Mouse (Mus musculus) adipocyte (in vitro differentiated cells): ENCODE measurements around the gene Fhdc1.

Experiments used
- DNase-seq: peaks from one replicate; pipeline ENCODE4 v3.0.0-alpha.2; 2016; ENCODE audit warnings: low spot score

Fhdc1 gene

DNA sequence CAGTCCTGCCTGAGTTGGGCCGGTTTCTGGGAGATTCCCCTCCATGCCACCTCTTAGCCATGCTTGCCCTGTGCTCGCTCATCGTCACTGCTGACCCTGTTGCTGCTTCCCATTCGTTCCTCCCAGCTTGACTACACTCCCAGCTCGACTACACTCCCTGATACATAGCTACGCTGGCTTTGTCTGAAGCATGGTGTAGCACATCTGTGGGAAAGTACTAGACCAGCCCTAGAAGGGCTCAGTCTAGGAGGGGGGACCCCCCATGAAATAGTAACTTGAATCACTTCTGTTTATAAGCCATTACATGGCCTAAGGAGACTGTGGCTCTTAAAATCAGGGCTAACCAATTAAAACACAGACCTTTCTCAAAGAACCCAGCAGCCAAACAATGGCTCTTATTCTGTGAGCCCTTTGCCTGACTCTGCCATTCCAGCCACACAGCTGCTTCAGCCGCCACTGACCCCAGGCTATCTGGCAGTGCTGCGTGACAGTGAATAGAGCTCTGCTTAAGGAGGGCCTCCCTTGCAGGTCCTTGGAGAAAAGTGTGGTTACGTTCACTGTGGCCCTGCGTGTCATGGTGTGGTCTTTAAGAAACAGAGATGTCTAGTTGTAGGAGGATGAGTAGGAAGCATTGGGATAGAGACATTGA lies 47.3 kb downstream of the Fhdc1 start:
- DNase-seq, result no peak

DNA sequence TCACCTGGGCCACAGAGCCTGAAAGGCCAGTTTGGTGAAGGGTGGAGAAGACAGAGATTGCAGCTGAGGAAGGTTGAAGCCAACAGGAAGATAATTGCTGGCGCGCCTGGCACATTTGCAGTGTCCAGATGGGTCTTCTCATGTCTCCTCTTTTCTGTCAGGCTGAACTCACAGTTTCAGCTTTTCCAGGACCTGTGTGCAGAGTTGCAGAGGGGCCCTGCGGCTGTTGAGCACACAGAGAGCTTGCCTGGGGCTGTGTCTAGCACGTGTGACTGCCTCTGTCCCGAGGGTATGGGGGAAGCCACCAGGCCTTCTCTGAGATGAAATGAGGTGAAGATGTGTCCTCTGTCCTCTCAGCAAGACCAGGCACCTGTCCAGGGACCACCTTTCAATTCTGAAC lies 49.0 kb downstream of the Fhdc1 start:
- no peak for DNase-seq

DNA sequence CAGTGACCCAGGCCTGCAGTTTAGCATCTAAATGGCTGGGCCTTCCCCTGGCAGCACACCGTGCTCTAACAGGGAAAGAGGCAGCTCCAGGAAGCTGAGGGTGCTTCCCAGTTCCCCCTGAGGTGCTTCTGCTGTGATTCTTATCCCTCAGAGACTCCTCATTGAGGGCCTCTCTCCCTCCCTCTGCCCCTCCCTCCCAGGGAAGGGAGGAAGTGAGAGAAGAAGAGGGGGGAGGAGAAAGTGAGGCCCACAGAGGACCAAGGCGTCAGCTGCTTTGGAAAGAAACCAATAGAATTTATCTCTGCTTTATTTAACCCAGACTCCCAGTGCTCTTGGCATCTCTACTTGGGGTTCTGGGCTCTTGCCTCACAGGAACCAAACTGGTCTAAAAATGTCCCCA lies 50.1 kb downstream of the Fhdc1 start:
- DNase-seq, result peak; percentile 12

DNA sequence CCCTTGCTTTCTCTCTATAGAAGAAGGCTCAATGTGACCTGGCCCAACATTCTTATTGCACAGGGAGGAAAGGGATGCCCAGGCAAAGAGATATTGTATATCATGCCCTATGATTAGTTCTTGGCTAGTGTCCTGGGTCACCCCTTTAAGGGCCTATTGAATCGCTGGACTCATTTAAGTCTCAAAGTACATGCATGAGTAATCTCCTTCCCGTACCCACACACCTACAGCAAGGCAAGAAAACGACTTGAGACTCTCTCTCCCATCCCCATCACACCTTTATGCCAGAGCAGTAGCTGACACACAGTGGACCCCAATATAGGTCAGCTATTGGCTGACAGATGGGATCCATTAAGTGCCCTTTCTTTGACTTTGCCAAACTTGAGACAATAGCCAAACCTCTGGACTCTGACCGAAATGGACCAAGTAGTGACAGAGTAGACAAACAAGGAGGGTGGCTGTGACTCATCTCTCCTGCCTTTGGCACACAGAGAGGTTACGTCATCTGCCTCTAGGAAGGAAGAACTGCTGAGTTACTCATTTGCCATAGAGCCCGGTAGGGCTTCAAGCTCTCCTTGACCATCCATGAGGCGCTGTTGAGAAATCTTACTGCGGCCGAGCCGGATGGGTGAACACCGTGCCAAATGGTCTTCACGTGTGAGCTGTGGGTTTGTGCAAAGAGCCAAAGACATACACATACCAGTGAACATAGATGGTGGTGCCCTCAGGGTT lies 51.1 kb downstream of the Fhdc1 start:
- DNase-seq, result peak; percentile 81

DNA sequence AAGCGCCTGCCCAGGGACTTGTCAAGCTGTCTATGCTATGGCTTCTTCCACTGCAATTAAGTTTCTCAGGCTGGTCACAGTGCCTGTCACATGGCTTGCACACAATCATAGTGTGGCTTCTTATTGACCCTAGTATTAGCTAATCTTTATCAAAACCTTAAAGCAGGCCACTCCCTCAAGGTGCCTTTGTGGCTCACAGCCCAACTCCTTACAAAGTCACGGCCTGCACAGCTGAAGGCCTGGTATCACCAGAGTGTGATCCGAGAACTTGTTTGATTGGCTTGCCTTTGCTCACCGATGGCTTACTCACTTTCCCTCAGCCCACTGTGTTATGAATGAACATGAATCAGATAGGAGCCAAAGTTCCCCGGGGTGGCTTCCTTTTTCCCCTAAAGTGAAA lies 52.5 kb downstream of the Fhdc1 start:
- no peak for DNase-seq

DNA sequence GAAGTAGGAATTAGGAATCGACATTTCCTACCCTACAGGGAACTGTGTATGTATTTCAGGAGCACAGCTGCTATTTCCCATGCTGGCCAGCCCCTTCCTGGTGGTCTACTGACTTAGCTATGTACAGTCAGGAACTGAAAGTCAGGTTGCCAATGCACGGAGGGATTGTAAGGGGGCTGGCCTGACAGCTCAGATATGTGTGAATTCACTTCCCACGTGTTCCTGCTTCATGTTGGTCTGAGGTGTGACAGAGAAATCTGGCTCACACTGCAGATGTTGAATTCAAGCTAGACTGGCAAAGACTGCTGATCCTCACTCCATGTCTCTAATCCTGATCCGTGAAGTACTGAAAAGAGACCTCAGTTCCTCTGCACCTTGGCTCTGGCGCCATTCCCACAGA lies 57.9 kb downstream of the Fhdc1 start:
- no peak for DNase-seq

DNA sequence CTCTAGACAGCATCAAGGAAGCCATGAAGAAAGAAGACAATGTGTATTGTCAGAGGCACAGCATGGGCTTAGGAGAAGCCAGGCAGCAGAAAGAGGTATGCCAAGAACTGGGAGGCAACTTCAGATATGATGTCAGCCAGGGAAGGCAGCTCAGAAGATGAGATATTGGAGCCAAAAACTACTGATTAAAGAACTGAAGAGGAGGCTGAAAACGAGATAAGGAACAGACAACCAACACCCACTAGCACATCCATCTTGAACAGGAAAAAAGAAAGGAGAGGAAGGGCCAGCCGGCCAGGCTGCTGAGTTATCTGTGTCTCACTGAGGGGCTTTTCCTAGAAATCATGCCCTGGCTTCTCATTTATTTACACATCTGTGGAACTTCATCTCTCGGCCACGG lies 66.4 kb downstream of the Fhdc1 start:
- no peak for DNase-seq

DNA sequence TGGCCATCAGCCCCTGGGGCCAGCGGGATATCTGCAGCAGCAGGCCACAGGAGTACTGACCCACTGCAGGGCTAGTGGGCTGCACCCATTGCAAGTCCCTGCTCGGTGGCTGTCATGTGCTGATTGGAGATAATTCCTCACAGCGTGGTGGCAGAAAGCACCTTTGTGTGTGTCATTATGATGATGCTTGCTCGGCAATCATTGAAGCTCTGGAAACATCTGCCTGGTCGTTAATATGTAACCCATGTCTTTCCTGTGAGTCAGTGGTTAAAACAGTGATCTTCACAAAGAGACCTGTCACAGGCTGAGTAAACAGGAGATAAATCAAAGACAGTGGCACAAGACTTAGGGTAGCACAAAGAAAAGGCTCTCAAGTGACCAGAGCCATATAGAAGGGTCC lies 67.3 kb downstream of the Fhdc1 start:
- no peak for DNase-seq

DNA sequence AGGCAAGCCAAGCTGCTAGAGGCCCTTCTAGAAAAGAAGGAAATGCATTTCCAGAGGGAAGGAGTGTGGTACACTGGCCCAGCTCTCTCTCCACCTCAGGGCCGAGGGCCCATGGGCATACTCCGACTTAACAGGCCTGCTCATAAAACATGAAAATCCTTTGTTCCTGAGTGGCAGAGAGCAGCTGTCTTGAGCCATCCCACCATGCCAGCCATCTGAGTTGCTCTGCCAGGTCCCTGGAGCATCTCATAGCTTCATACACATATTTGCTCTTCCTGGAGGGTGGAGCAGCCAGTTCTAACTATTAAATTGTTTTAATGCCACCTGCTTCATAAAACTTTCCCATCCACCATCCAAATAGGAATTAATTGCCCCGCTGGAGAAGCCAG lies 70.8 kb downstream of the Fhdc1 start:
- DNase-seq, result no peak

DNA sequence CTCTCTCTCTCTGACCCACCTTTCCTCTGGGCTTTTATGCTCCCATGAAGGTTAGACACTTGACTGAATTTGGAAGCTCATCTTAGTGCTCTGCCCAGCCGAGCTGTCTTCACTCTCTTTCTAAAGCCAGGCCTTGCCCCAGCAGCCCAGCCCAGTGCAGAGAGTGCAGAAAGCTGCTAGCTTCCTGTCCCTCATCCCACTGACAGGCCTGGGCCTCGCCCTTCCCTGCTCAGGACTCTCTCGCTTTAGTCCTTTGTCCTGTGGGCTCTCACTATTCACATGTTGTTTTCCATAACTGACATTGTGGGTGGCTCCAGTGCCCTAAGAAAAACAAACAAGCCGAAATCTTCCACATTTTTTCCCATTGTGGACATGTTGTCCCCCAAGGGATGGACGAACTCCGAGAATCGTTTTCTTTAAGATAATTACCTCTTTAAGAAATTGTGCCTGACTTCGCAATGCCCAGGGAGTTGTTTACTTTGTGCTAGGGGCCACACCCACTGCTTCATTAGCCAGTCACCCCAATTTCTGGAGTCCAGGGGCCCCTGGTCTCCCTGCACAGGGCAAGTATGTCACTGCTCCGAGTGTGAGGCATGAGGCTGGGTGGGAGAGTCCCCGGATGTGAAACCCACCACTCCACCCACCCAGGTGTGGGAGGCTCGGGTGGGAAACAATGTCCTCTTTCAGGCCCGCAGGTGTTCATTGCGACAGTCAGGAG lies 71.3 kb downstream of the Fhdc1 start:
- no peak for DNase-seq

DNA sequence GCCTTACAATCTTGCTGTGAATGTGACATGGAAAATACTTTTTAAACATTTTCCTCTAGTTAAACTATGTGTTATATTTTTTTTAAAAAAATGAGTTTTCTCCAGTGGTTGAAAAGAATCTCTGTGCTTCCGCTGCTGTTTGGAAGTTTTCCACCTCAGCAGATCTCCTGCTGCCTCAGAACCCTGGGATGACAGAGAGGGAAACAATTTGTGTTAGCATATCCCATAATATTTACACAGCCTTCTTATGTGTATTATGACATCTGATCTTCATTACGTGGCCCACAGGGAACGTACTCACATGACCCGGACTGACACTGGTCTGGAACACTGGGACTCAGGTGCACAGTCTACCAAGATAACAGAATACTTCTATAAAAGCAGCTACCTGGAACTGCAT lies 74.7 kb downstream of the Fhdc1 start:
- no peak for DNase-seq

DNA sequence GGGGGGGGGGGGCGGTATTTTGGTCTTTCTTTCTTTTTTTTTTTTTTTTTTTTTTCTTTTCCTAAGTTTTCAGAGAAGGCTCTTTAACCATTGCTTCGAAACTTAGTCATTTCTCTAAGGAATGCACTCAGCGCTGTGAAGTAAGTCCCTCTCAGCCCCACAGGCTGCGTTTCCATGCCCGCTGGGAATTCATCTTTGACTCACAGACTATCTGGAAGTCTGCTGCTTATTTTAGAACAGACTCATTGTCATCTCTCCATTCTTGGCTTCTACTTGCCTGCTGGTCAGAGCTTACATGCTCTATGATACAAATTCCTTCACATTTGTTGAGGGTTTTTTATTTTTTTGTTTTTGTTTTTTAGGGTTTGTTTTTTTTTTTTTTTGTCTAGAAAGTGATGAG lies 76.8 kb downstream of the Fhdc1 start:
- DNase-seq, result peak; percentile 84

DNA sequence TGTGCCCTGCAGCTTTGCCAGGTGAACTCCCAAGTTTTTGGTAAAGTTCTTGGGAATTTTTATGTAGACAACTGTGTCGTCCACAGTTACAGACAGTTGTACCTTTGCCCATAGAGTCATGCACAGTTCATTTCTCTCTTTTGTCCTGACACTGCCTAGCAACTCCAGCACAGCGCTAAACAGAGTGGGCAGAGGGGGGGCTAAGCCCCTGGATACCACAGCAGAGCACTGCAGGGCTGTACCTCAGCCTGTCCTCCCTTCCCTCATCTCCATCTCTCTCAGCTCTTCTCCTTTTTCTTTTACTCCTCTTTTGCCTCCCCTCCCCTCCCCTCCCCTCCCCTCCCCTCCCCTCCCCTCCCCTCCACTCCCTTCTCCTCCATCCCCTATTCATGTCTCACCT lies 77.5 kb downstream of the Fhdc1 start:
- no peak for DNase-seq

DNA sequence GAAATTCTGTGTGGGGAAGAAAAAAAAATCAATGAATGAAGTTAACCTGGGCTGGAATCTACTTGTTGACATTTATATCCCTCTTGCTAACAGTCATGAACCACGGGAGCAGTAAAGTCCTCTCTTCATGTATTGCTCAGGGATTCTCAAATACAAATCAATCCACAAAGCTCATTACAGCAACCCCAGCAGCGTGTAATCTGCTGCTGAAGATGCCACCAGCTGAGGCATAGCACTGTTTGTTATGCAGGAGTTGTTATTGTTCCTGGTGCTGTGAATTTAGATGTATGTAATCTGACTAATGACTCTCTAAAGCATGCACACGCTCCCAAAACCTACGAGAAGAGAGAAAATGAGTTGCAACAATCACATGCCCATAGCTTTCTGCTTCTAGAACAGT lies 82.3 kb downstream of the Fhdc1 start:
- DNase-seq, result no peak

DNA sequence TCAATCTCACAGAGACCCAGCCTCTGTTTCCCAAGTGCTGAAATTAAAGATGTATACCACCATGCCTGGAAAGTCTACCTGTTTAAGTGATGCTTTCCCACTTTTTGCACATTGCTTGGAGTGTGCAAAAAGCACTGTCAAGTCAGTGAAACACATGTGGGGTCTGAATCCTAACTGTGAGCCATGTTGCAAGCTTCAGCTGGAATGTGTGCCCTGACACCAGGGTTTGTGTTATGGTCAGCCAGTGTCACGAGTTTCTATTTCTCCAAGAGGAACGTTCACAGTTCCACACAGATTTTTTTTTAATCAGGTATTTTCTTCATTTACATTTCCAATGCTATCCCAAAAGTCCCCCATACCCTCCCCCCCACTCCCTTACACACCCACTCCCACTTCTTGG lies 84.0 kb downstream of the Fhdc1 start:
- DNase-seq, result no peak

DNA sequence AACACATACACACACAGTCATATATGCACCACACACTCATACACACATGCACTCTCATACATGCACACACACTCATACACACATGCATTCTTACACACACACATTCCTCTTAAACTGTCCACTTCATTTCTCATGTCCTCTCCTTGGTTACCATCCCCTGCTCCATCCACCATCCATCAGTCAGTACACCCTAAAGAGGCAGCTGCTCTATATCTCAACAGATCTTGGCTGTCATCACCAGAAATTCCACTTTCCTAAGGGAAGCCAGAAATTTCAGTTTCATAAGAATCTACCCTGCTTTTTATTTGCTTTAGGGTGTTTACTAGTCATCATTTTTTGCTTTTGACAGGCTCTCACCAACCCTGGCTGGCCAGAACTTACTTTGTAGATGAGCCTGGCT lies 84.4 kb downstream of the Fhdc1 start:
- DNase-seq, result peak; percentile 27

DNA sequence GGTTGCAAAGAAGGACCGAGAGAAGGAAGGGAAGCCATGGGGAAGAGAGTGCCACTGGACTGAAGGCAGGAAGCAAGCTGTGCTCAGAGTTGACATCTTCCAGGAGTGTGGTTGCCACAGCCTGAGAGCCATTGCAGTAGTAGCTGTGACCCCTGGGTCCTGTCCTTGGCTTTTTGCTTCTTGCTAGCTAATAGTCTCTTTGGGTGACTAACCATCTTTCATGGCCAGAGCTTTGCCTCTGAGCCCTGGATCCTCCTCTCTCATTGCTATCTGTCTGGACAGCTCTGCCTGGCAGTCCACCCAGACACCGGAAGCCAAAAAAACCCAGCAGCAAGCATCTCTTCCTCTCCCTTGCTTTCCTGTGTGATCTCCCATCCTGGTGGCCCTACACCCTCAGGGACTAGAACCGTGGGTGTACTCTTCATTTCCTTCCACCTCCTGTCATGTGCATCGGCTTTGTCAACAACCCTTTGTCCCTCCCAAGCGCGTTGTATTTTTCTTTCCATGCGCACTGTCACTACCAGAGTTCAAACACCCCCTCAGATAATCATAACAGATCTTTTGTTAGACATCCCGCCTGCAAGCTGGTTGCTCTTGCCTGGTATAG lies 85.3 kb downstream of the Fhdc1 start:
- DNase-seq, result no peak
